Mouse (Mus musculus) lung, postnatal 0 days (tissue): ENCODE measurements at regions not wholly inside any gene's neighbourhood (a gene's known extent, or its start where the extent isn't known, plus 50 kb on each side); places are given as distances from the start of the nearest gene placed in this dataset.
A peak's percentile ranks its signal among the peaks of the same experiment; 100 is the strongest.

ENCODE experiments used
- ATAC-seq: fragments of 200-750 bp; cut with Nextera tagmentation; 2 replicates; pipeline ENCODE4 v1.8.0; 2017; ENCODE audit warnings: moderate library complexity
- DNase-seq: peaks from one replicate; pipeline ENCODE4 v3.0.0-alpha.2; 2016; ENCODE audit warnings: low spot score
- H3K27ac ChIP-seq: fragments of 300-500 bp; sonication (generic); 2 replicates; pipeline ENCODE4 v1.5.1; 2014; ENCODE audit warnings: antibody characterized with exemption, mild to moderate bottlenecking, low read length, mixed read lengths
- H3K27me3 ChIP-seq: fragments of 300-500 bp; sonication (generic); replicated peaks from 2 replicates; pipeline ENCODE4 v1.6.1; 2014; ENCODE audit warnings: low read length, mixed read lengths; ENCODE audit not compliant: insufficient read depth
- H3K36me3 ChIP-seq: fragments of 300-500 bp; sonication (generic); 2 replicates; pipeline ENCODE4 v1.6.1; 2014; ENCODE audit warnings: low read length, mixed read lengths; ENCODE audit not compliant: insufficient read depth
- H3K4me1 ChIP-seq: fragments of 300-500 bp; sonication (generic); 2 replicates; pipeline ENCODE4 v1.6.1; 2014; ENCODE audit warnings: antibody characterized with exemption, low read depth, low read length, mixed read lengths; ENCODE audit not compliant: insufficient read depth
- H3K4me2 ChIP-seq: fragments of 300-500 bp; sonication (generic); replicated peaks from 2 replicates; pipeline ENCODE4 v1.6.1; 2014; ENCODE audit warnings: low read depth, mild to moderate bottlenecking, low read length, moderate library complexity, mixed read lengths
- H3K4me3 ChIP-seq: fragments of 300-500 bp; sonication (generic); 2 replicates; pipeline ENCODE4 v1.5.1; 2014; ENCODE audit warnings: low read depth, low read length
- H3K9ac ChIP-seq: fragments of 300-500 bp; sonication (generic); replicated peaks from 2 replicates; pipeline ENCODE4 v1.6.1; 2014; ENCODE audit warnings: low read depth, mild to moderate bottlenecking
- H3K9me3 ChIP-seq: fragments of 300-500 bp; sonication (generic); 2 replicates; pipeline ENCODE4 v1.6.1; 2016; ENCODE audit warnings: low read length, mixed read lengths
- CTCF ChIP-seq: IDR thresholded peaks from 2 replicates; pipeline ENCODE4 v1.5.1; 2016; ENCODE audit warnings: antibody characterized with exemption, mild to moderate bottlenecking
- EP300 ChIP-seq: IDR thresholded peaks from 2 replicates; pipeline ENCODE4 v1.6.1; 2016; ENCODE audit warnings: antibody characterized with exemption, mild to moderate bottlenecking, control low read depth
- WGBS: fragments of 180-500 bp; shearing (Covaris S2); extraction: QIAGEN DNeasy Blood & Tissue Kit; methylation state at CpG from one replicate; pipeline ENCODE4 v1.1.7; 2014; 5-methylcytosine and 5-hydroxymethylcytosine counted together

- Histone ChIP-seq H3K4me2 (no peak overlapping the region), H3K9me3 (no peaks in the 10 kb centered on the region), H3K36me3 (no peaks in the 10 kb centered on the region), H3K9ac (no peak overlapping the region), H3K27me3 (no peaks in the 10 kb centered on the region), H3K4me3 (no peak overlapping the region), H3K4me1 (no peaks in the 10 kb centered on the region), H3K27ac (no peak overlapping the region)
- no peak for TF ChIP-seq EP300
- TF ChIP-seq CTCF: no peak
- 69% methylated on average over 4 of the region's 4 CpGs for WGBS
- DNase-seq (no peak), ATAC-seq (no peak)
Observed at GRCm38 (mm10) chr17:15179411-15179951, 138.1 kb upstream of the Gm3448 start.

GRCm38 (mm10) chr17:15177390-15177789 lies 136.1 kb upstream of the Gm3448 start:
- no peaks in the 10 kb centered on the region for H3K27me3 ChIP-seq
- no peak overlapping the region for H3K4me3 ChIP-seq
- no peak overlapping the region for H3K9ac ChIP-seq
- DNase-seq (peak; percentile 71), ATAC-seq (peak; percentile 91)
- WGBS: 54% methylated on average over 3 of the region's 3 CpGs
- H3K9me3 ChIP-seq: no peaks in the 10 kb centered on the region
- peak; percentile 37 for TF ChIP-seq CTCF
- peak; percentile 97 for TF ChIP-seq EP300
- H3K4me1 ChIP-seq: no peaks in the 10 kb centered on the region
- H3K4me2 ChIP-seq: no peak overlapping the region
- no peaks in the 10 kb centered on the region for H3K36me3 ChIP-seq
- H3K27ac ChIP-seq: no peak overlapping the region

DNA sequence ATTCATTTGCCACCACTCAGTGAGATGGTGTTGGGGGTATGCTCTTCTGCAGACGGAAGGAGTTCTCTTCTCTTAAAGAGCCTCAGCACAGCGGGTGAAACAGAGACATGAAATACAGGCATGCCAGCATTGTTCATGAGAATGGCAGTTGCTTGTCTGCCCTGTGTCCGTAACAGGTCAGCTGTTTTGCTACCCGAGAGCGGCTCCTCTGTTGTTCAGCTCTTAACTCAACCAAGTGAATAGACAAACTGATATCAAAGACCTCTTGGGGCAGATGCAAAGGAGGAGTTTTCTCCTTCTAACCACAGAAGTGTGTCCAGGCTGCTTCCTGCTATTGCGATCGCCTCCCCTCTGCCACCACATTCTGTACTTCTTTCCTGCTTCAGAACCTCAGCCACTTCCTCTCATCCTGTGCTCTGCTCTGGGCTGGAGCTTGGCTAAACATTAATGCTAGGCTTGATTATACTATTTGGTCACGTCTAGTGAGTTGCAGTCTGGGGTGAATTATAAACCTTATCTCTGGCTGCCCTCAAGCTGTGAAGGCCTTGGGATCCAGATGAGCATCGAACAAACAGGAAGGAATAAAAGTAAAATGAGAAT lies 133.1 kb upstream of the Gm3448 start:
- WGBS: 37% methylated on average over 9 of the region's 9 CpGs
- no peaks in the 10 kb centered on the region for H3K27me3 ChIP-seq
- no peaks in the 10 kb centered on the region for H3K9me3 ChIP-seq
- no peak overlapping the region for H3K9ac ChIP-seq
- no peak overlapping the region for H3K4me3 ChIP-seq
- no peaks in the 10 kb centered on the region for H3K4me1 ChIP-seq
- H3K27ac ChIP-seq: no peak overlapping the region
- ATAC-seq: no peak
- no peak for DNase-seq
- no peaks in the 10 kb centered on the region for H3K36me3 ChIP-seq
- TF ChIP-seq EP300: 0 out of 2 replicates have a peak, but pooled peaks have one; percentile 28
- no peak for TF ChIP-seq CTCF
- H3K4me2 ChIP-seq: no peak overlapping the region

- no peaks in the 10 kb centered on the region for H3K27me3 ChIP-seq
- no peak for ATAC-seq
- no peaks in the 10 kb centered on the region for H3K36me3 ChIP-seq
- TF ChIP-seq CTCF: no peak
- no peak for TF ChIP-seq EP300
- no peak overlapping the region for H3K27ac ChIP-seq
- H3K4me3 ChIP-seq: no peak overlapping the region
- H3K4me2 ChIP-seq: no peak overlapping the region
- DNase-seq: no peak
- no peaks in the 10 kb centered on the region for H3K9me3 ChIP-seq
- H3K9ac ChIP-seq: no peak overlapping the region
- no peaks in the 10 kb centered on the region for H3K4me1 ChIP-seq
- WGBS: 85% methylated on average over 3 of the region's 3 CpGs
Observed at GRCm38 (mm10) chr17:15167927-15168326, 126.6 kb upstream of the Gm3448 start.

DNA sequence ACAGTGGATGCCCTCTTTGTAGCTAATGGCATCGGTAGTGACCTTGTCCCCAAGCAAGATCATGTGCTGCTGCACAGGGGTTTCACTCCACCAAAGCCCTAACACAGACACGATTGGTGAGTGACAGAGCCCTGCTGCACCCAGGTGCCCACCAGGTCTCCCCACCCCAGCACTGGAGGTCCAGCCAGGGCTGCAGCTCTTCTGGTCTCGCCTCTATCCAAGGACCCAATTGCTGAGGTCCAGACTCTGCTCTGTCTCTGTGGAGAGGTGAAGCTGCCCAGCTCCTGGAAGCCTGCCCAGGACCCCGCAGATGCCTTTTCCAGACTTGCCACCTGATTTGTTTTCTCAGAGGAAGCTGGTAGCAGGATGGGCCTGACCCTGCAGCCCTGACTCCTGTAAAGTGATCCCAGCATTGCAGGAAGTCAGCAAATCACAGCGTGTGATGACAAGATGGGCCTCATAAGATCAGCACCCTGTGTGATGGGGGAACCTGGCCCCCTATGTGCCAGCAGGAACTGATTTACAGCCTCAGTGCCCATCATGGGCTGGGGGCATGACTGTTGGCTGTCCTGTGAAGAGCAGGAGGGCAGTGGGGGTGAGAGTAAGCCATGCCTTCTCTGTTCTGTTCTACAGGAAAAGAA lies 116.5 kb upstream of the Gm3448 start:
- no peaks in the 10 kb centered on the region for H3K27me3 ChIP-seq
- H3K4me1 ChIP-seq: no peaks in the 10 kb centered on the region
- no peaks in the 10 kb centered on the region for H3K9me3 ChIP-seq
- ATAC-seq (no peak), DNase-seq (no peak)
- no peak overlapping the region for H3K4me3 ChIP-seq
- H3K9ac ChIP-seq: no peak overlapping the region
- H3K27ac ChIP-seq: no peak overlapping the region
- TF ChIP-seq EP300 (no peak), CTCF (no peak)
- no peaks in the 10 kb centered on the region for H3K36me3 ChIP-seq
- H3K4me2 ChIP-seq: no peak overlapping the region
- WGBS: 64% methylated on average over 5 of the region's 5 CpGs

DNA sequence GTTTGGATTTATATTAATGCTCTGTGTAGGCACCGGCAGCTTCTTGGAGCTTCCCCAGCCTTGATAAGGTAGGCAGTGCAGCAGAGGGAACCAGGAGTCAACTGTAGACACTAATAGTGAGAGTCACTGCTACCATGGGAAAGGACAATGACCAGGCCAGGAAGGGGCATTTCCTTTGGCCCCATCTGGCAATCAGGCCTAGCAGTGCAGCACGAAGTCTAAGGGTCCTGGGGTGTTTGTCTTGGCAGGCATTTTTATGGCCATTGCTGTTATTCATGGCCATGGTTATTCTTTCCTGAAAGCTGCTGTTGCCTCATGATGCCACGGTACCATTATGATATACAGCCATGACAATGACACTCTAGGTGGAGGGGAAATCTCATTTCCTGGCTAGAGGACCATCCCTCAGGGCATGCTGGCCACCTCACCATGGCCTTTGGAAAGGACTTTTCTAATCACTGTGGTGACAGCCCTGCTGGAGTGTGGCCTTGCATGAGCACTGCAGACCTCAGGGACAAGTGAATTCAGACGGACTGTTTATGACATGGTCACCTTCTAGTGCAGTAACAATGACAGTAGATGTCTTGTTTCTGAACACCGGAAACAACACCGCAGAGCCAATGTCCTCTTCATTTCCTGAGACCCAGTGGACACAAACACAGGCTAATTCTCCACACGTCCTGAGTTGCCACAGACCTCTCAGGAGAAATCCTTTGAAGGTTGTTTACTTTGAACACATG lies 111.8 kb upstream of the Gm3448 start:
- H3K27ac ChIP-seq: peak overlapping the region; percentile 38; the same call in 1 of the 2 replicates
- no peaks in the 10 kb centered on the region for H3K9me3 ChIP-seq
- peak; percentile 59 for DNase-seq
- TF ChIP-seq EP300: peak; percentile 88
- no peak for TF ChIP-seq CTCF
- no peaks in the 10 kb centered on the region for H3K27me3 ChIP-seq
- no peak overlapping the region for H3K4me3 ChIP-seq
- no peak overlapping the region for H3K4me2 ChIP-seq
- H3K9ac ChIP-seq: no peak overlapping the region
- WGBS: 46% methylated on average over 7 of the region's 7 CpGs
- H3K4me1 ChIP-seq: no peaks in the 10 kb centered on the region
- ATAC-seq: peak; percentile 89
- H3K36me3 ChIP-seq: no peaks in the 10 kb centered on the region
